Mouse (Mus musculus) cerebellum, adult 9-11 months (tissue): ENCODE data around the gene Gng7.
"Not testable (repeated sequence)": the region's sequence is repeated elsewhere in the genome, so short reads cannot be mapped to it uniquely, and the experiment has no call there.

Experiments
- DNase-seq: peaks from one replicate; pipeline ENCODE4 v3.0.0; 2022

The Gng7 gene

DNA sequence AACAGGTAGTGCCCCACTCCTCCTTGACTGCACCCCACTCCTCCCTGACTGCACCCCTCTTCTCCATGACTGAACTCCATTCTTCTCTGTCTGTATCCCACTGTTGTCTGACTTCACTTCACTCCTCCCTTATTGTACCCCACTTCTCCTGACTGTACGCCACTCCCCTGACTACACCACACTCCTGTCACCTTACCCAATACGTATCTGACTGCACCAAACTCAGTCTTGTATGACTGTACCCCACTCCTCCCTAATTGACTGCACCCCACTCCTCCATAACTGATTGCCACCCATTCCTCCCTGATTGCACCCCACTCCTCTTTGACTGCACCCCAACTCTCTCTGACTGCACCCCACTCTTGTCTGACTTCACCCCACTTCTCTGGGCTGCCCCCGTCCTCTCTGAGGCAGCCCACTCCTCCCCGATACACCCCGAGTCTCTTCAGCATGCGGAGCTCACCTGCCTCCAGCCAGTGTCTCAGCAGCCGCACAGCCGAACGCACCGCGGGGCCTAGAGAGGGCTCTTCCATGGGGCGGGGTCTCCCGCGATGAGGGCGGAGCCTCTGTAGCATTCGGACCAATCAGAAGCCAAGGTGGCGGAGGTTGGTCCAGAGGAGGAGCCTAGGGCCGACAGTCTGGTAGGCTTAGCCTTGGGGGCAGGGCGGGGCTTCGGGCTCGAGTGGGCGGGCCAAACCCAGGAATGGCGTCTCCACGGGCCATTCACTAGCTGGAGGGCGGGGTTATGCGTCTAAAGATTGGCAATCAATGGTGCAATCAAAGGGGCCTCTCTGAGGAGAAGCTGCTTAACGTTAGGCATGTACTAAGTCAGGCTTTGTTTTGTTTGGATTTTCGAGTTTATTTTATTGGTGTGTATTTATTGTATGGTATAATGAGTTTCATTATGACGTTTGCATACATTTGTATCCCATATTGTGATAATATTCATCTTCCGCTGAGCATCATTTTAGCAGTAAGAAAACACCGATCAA is at the start of gene Gng7:
Gene Gng7, minus strand, starts transcription at position 553 of the 992 bp plus-strand sequence.
- peak; percentile 99 for DNase-seq

GRCm38 (mm10) chr10:81064519-81064918 is 49.8 kb upstream of the Gng7 start:
- not testable (repeated sequence) for DNase-seq

DNA sequence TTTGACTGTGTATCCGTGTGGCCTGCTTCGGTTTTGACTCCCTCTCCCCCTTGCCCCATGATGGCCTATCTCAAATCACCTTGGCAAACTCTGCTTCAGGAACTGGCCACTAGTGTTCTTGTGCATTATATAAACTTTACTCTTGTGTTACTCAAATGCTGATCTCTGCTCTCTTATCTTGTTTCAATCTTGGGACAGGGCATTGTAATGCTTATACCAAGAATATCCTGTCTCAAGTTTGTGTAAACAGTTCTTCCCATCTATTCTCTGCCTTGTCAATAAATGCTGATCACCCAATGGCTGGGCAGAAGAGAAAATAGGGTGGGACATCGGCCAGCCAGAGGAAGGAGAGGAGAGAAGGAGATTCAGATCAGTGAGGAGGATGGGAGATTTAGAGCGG is 48.0 kb upstream of the Gng7 start:
- DNase-seq, result no peak

- peak; percentile 100 for DNase-seq
These were observed 45.1 kb upstream of the Gng7 start, which contains the start of gene Sgta for GRCm38 (mm10) chr10:81059603-81060543. TSS of gene Sgta (minus strand) at chr10:81060181.

GRCm38 (mm10) chr10:81058896-81059295 is 44.2 kb upstream of the Gng7 start:
- DNase-seq, result no peak

- no peak for DNase-seq
These were observed 42.8 kb upstream of the Gng7 start for GRCm38 (mm10) chr10:81057406-81058130.

DNA sequence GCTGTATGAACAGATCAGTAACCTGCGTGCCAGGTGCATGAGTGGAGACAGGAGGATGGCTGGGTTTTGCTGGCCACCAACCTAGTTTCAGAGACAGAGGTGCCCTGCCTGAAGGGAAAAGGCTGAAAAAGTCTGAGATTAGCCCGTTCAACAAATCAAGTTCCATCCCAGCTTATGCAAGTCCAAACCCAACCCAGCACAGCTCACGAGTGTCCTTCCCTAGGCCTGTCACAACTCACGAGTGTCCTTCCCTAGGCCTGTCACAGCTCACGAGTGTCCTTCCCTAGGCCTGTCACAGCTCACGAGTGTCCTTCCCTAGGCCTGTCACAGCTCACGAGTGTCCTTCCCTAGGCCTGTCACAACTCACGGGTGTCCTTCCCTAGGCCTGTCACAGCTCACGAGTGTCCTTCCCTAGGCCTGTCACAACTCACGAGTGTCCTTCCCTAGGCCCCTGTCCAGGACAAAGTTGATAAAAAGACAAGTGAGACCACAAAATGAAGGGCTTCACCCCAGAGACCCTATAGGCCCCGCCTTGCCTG is 41.1 kb upstream of the Gng7 start:
- not testable (repeated sequence) for DNase-seq

DNA sequence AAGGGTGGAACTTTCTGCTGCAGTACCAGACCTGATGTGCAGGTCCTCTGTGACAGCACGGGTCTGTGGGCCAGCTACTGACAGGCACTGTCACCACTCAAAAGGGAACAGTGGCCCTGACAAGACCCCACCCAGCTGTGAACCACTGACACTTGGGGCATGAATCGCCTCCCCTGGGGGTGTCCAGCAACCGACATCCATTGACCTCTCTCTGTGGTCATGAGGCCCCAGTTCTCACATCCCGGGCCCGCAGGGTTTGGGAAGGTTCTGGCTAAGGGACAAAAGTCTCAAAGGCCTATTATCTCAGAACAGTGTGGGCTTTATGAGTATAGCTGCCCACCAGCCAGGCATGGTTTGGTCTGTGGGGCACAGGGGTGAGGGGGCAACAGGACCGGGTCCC is 40.4 kb upstream of the Gng7 start:
- DNase-seq, result no peak

GRCm38 (mm10) chr10:81052577-81052976 is 37.8 kb upstream of the Gng7 start:
- no peak for DNase-seq

DNA sequence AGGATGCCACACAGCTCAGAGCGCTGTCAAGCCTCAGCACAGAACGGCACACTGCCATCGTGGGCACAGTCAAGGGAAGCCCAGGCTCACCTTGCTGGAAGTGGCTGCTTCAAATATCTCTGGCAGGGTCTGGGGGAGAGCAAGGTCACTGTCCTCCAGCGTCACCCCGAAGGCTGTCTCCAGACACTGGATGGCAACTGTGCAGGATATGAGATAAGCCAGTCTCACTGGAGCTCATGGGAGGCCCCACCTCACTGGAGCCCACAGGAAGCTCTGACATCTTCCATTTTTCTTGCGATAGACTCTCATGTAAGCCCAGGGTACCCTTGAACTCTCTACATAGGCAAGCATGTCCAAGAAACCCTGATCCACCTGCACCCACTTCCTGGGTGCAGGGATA is 36.4 kb upstream of the Gng7 start:
- no peak for DNase-seq

- DNase-seq, result no peak
These were observed 35.9 kb upstream of the Gng7 start for GRCm38 (mm10) chr10:81050645-81051044.

- DNase-seq, result not testable (repeated sequence)
These were observed 30.5 kb upstream of the Gng7 start for GRCm38 (mm10) chr10:81045246-81045645.

DNA sequence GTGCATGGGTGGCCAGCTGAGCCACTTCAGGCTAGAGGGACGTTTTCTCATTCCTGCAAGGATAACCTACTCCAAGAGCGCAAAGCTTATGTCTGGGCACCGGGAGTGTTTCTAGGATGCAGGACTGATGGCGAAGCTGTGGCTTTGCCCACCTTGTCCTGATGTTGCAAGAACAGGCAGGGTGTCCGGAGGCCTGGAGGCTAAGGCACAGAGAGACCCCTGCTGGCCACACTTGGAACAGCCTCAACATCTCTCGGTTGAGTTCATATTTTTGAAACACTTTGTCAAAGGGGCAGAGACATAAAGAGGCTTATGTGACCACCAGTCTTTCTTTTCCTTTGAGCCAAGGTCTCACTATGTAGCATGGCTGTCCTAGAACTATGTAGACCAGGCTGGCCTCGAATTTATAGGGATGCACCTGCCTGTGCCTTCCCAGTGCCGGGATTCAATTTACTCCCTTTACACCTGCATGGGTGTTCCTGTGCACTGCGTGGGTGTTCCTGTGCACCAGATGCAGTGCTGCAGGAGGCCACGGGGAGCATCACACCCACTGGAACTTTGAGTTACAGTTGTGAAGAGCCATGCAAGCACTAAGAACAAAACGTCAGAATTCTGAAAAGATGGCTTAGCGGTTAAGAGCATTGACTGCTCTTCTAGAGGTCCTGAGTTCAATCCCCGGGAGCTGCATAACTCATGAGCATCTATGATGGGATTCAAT is 26.9 kb upstream of the Gng7 start:
- peak; percentile 76 for DNase-seq

DNA sequence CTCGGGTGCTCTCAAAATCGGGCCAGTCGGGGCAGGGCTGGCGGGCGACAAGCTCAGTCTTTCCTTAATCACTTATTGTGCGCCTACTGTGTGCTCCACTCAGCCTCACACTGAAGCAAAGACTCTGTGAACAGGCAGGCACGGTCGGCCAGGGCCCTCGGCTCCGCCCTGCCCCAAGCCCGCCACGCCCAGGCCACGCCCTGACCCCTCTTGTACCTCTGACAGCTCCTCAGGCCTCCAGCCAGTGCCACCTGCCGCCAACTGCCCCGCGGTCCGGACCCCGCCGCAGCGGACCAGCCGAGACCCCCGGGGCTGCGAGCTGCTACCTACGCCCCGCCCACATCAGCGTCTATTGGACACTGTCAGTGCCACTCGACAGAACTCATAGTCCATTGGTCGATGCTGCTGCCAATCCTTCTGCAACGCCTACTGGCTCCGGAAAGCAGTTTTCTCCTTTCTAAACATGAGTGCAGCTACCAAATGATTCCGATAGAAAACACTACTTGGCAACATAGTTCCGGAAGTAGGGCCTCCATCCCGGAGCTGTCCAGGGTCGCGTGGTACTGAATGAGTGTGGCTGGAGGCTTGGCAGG is 22.3 kb upstream of the Gng7 start, which contains the start of gene Slc39a3:
Gene Slc39a3, minus strand, starts transcription at position 439 of the 593 bp plus-strand sequence.
- peak; percentile 99 for DNase-seq

- peak; percentile 40 for DNase-seq
These were observed 21.5 kb upstream of the Gng7 start for GRCm38 (mm10) chr10:81036251-81036650.

- DNase-seq, result peak; percentile 29
These were observed 18.8 kb upstream of the Gng7 start for GRCm38 (mm10) chr10:81033586-81033985.

DNA sequence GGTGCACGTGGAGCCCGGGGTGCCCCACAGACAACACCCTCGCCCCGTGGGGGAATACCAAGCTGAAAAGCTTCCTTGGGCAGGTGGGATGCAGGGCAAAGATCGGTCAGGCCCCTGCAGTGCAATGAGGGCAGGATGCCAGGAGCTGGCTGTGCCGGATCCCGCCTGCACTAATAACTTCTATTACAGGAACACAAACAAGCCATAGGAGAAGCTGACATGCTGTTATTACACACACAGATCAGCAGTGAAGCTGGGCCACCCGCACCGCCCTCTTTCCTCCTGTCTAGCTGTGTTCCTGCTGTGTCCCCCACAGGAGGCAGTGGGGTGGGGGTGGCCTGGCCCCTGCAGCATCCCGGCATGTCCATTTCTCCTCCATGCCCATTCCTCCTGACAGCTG is 14.3 kb upstream of the Gng7 start:
- DNase-seq, result peak; percentile 67

DNA sequence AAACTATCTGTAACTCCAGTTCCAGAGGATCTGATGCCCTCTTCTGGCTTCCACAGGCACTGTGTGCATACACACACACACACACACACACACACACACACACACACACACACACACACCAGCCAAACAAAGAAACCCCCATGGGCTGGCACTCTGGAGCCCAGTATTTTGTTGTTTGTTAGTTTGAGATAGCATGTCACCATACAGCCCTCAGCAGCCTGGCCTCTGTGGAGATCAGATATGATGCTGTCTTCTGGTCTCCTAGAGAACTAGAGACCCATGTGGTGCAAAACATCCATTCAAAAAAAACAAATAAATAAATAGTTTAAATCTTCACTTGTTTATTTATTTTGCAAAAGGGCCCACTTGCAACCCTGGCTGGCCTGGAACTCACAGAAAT is 13.5 kb upstream of the Gng7 start:
- no peak for DNase-seq

DNA sequence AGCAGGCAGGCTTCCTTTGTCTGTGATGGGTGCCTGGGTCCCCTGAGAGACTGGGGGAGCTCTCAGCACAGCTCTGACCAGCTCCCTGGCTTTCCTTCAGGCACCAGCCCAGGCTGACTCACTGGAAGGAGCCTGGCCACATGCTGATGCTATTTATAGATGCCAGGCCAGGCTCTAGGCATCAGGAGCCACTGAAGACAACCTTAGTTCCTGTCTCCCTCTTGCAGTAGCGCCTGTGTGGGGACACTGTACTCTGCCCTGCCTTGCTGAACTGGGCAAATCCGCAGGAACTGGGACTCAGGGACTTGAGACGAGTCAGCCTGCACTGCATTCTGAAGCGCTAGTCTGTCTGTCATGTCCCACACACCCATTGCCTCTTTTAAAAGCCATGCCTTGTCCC is 12.6 kb upstream of the Gng7 start:
- peak; percentile 90 for DNase-seq

DNA sequence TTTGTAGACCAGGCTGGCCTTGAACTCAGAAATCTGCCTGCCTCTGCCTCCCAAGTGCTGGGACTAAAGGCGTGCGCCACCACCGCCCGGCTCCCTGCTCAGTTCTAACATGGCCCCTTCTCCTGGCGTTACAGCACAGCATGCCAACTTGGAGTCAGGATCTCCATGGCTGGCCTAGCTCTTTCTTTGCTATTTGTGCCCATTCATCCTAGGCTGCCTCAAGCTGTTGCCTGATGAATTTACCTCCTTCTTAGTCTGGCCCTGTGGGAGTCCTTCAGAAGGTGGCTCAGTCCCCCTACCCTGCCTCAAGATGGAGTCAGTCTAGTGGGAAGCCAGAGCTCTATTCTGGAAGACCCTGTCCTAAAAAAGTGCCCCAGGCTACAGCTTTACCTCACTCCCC is 12.1 kb upstream of the Gng7 start:
- peak; percentile 61 for DNase-seq

DNA sequence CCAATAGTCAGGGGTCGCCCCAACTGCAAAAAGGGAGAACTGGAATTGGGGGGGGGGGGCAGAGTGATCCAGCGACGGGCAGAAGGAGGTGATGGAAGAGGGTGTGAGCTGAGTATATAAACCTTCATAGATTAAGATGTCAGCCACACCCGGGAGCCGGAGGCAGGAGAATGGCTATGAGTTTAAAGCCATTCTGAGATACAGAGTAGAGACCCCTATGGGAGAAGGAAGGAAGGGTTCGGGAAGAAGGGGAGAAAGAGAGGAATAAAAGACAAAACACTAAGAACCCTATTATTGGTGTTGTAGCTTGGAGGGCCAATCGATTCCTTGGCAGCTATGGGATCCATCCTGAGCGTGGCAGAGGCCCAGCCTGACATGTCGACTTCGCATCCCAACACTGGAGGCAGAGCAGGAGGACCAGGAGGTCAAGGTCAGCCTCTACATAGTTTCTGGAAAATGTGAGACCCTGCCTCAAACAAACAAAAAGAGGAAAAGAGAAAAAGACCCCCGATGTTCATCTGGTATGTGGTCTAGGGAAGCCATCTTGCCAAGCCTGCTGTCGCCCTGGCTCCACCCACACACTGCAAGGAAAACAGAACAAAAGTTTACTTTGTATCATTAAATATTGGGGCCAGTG is 11.0 kb upstream of the Gng7 start, which contains the start of gene Diras1:
Gene Diras1, minus strand, starts transcription at position 24 of the 637 bp plus-strand sequence.
- peak; percentile 58 for DNase-seq
